Mouse (Mus musculus) megakaryocyte progenitor cell, adult 5-6 weeks (primary cell): Measurements from ENCODE around the gene Sema4a. TPM values are rescaled to one million over a fixed set of nuclear protein-coding genes. Genes with fewer than 3 reads are reported as not detected.

Experiments used
- ATAC-seq: replicated peaks from 2 replicates; pipeline ENCODE4 v1.8.0; 2016; ENCODE audit warnings: mild to moderate bottlenecking, moderate TSS enrichment, inconsistent platforms; ENCODE audit not compliant: poor library complexity
- total RNA-seq, 2 experiments: library from RNA; stranded (forward) in 1 of 2; stranded (reverse) in 1 of 2; fragments of 157-497, 149-512 nt in 1 of 2; fragments of 200-1000 nt in 1 of 2; gene quantifications; 2 replicates each; pipeline versions ENCODE4 v1.2.3 to v1.2.4; 2015 to 2017

The Sema4a gene
- total RNA-seq (2015) (32.7 and 43.1 TPM in 2 replicates), total RNA-seq (2017) (25.9 and 39.4 TPM in 2 replicates)

DNA sequence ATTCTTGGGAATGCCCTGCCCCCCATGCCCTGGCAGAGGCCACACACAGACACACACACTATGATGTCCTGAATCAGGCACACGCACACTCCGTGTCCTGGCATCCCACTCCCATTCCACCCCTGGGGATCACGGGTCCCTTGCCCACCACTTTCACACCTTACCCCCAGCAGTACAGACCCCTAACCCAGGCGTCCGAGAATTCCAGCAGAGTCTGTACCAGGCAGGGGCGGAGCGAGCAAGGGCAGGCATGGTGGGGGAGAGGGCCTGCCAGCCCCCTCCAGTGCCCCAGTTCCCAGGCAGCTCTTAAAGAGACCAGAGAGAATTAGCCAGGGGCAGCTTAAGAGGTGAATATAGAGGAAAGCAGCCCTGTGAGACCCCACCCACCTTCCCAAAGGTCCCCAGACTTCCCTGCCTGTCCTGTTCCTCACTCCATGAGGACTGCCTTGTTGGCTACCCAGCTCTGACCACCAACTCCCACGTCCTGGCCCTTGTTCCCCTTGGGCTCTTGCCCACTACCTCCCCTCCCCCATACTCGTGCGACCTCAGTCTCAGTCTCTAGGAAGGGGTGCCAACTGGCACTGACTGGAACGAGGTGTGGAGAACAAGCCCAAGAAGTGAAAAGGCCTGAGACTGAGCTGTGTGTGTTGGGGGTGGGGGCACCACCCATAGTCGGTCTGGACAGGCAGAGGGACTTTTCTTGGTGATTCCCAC lies at the start of gene Sema4a:
Gene Sema4a (minus strand): TSS at position 200 of the 714 bp plus-strand sequence.
- no peak for ATAC-seq

DNA sequence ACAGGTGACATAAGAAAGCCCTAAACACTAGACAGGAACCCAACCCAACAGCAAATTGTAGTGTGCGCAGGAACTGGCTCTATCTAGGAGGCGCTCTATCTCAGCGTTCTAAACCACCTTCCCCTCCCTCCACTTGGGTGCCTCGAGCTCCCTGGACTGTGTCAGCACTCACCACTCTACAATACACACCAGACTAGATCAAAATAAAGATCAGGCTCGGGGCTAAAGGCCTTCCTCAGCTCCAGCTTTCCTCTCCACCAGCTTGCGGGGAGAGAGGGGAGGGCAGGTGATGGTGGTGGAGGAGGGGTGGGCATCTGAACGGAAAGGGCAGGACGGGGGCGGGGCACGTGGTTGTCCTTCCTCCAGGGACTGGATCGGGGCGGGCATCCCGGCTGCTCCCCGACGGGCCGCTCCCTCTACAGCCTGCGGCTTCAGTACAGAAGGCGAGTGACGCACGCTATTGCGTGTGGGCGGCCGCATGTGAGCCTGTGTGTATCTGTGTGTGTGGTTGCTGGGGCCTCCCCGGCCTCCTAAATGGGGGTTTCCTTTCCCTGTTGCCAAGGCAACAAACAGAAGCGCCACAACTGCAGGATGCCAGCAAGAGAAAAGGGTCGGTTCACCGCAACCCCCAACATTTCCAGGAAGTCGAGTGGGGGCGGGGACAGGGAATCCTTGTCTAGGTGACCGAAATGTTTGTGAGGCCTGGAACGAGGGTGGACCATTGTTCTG lies 48.9 kb upstream of the Sema4a start, which contains the start of gene Lmna:
Gene Lmna (minus strand): TSS at position 265 of the 729 bp plus-strand sequence.
- peak; percentile 90 for ATAC-seq

DNA sequence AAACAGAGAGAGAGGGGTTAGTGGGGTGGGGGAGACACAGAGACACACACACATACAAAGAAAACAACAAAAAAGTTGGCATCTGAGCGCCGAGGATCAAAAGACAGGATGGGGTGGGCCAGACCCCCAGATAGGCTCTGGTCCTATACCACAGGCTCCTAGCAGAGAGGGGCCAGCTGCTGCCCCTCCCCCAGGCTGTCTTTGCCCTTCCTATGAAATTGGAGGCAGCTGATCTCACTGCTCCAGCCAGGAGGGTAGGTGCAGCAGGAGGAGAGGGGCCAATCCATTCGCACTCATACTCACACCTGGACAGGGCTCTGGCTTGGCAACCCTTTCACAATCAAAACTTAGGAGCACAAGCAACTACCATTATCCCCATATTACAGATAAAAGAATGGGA lies 48.3 kb upstream of the Sema4a start:
- ATAC-seq: no peak

DNA sequence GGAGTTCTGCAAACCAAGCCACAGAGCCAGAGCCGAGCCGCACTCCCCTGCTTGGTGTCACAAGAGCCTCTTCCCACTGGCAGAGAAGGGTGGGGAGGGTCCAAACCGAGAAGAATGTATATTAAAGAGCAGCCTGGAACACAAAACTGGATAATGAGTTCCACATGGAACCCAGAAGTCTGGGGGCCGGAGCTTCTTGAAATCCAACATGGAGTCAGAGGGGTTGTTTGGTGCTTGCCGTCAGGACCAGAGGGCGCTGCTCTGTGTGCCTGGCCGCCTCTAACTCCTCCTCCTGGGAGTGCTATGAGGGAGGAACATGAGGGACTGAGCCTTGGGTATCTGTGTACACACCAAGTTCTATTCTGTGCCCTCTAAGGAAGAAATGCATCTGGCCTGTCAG lies 44.8 kb upstream of the Sema4a start:
- ATAC-seq: no peak

- no peak for ATAC-seq
Measured at GRCm38 (mm10) chr3:88505081-88505480, 44.1 kb upstream of the Sema4a start.

GRCm38 (mm10) chr3:88503881-88504746 lies 43.1 kb upstream of the Sema4a start:
- ATAC-seq: no peak

GRCm38 (mm10) chr3:88503505-88503863 lies 42.5 kb upstream of the Sema4a start:
- no peak for ATAC-seq

DNA sequence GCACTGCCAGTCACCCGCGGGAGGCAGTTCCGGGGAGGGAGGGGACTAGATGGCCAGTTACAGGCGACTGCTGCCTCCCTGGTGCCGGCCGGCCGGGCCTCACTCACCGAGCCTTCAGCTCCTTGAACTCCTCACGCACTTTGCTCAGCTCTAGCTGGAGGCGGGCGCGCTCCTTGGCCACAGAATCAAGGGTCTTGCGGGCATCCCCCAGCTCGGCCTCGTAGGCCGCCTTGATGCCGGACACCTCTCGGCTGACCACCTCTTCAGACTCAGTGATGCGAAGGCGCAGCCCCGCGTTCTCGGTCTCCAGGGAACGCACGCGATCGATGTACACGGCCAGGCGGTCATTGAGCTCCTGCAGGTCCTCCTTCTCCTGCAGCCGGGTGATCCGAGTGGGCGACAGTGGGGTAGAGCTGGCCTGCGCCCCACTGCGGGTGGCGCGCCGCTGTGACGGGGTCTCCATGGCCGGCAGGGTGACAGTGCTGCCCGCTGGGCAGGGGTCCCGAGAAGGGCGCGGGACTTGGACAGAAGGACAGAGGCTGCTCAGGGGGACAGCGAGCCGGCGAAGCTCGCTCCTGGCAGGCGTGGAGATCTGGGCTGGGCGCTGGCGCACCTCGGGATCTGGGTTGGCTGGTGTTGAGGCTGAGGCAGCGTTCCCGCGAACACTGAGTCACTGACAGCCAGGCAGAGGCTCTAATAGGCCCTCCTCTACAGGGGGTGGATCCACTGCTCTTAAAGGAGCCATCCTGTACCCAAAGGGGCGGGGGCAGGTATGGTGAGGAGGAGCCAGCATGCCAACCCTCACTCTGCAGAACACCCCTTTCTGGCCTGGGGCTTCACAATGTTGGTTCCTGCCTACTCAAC lies 41.9 kb upstream of the Sema4a start:
- ATAC-seq: peak; percentile 92

DNA sequence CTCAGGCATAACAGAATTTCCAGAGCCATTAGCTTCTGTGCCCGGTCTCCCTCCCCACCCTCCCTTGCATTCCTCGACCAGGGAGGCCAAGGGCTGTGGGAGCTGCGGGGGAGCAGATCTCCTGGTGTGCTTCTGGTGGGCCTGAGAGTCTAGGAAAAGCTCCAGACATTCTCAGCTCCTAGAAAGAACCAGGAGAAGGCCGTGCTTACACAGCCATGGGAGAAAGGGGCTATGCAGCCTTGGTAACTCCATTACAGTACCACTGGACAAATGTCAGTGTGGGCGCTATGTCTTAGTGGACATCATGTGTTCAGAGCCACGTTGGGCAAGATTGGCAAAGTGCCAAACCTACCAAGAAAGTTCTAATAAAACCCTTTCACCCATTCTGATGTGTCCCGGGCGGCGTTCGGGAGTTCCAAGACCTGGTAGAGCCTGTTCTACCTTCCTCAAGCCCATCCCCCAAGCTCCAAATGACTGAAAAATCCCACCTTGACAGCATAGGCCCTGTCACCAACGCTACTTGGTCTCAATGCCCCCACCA lies 41.1 kb upstream of the Sema4a start:
- ATAC-seq: no peak

- ATAC-seq: no peak
Measured at GRCm38 (mm10) chr3:88501366-88502030, 40.5 kb upstream of the Sema4a start.

DNA sequence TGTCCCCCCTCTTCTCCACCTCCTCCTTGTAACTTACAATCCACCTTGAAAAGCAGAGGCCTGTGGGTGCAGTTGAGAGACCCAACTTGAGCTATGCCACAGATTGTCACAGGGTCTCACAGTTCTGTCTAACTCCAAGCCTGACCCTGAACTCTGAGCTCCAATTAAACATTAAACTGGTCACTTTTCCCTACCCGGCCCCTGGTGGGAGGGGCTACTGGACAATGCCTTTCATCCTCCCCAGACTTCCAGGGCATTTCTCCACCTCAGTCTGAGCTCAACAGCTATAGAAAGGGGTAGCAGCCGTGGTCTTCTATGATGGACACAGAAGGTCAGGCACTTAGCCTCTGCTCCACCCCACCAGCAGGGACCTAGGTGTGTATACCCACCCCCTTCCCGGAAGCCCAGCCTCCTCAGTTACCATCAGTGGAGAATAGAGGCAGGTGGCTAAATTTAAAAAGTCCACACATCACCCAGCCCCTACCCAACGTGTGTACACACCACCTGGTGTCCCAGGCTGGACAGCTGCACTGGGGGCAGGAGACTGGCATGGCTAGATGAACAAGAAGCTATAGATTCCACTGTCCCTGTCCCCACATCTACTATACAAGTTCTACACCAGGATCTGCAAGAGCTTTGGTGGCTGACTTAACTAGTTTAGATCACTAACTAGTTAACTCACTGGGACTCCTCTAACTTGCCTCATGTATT lies 39.8 kb upstream of the Sema4a start:
- ATAC-seq: no peak

DNA sequence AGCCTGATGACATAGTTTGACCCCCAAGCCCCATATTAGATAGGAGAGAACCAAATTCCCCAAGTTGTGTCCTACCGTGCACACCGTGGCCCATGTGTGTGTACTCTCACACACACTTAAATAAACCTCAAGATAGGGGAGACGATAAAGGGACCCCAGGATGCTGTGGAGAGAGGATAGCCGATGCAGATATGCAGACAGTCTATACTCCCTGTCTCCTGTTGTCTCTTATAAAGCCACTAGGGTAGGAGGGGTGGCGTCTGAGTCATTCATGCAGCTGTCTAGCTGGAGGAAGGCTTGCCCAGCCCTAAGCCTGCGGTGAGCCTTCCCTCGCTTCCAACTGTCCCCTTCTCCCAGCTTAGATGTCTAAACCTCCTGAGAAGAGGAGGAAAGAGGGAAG lies 39.1 kb upstream of the Sema4a start:
- no peak for ATAC-seq

GRCm38 (mm10) chr3:88499580-88499979 lies 38.6 kb upstream of the Sema4a start:
- ATAC-seq: no peak

- ATAC-seq: no peak
Measured at GRCm38 (mm10) chr3:88495741-88496415, 34.9 kb upstream of the Sema4a start.

DNA sequence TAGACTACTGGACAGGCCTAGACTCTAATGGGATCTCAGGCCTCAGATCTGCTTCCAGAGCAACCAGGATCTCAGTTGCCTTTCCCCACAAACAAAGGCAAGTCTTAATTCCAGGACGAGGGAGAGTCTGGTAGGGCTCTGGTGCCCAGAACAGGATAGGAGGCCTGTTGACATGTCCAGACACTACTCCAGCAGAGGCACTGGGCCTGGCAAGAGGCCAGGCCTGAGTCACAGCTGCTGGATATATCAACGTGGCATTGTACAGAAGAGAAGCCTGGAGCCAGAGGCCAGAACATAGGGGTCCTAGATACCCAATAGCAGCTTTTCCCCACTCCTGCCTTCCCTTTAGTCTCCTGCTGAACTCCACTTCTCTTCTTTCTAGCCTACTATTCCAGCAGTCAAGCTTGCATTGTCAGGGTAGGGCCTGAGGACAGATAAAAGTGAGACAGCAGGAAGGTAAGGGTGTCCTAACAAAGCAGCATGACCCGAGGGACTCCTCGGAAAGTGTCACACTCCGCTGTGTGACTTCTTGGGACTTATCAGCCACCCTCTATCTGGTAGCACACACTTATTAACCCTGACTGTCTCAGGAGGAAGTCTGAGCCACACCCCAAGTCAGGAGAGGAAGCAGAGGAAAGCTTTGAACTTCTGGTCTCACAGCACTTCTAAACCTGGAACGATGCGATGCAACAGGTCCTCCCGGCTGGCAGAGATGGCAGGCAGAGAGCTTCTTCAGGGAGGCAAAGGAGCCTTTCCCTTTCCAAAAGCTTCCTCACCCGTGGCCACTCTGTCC lies 34.0 kb upstream of the Sema4a start:
- ATAC-seq: peak; percentile 42

- ATAC-seq: no peak
Measured at GRCm38 (mm10) chr3:88493706-88494582, 33.0 kb upstream of the Sema4a start.

GRCm38 (mm10) chr3:88487396-88487795 lies 26.4 kb upstream of the Sema4a start:
- ATAC-seq: no peak
